Mouse (Mus musculus): ENCODE data around the gene Fgfr2. TPM values are rescaled to one million over a fixed set of nuclear protein-coding genes. Genes with fewer than 3 reads are reported as not detected.

Fgfr2 gene
- total and polyA plus RNA-seq, 2 experiments from 2014 or later, result 12.1 to 32.6 TPM

DNA sequence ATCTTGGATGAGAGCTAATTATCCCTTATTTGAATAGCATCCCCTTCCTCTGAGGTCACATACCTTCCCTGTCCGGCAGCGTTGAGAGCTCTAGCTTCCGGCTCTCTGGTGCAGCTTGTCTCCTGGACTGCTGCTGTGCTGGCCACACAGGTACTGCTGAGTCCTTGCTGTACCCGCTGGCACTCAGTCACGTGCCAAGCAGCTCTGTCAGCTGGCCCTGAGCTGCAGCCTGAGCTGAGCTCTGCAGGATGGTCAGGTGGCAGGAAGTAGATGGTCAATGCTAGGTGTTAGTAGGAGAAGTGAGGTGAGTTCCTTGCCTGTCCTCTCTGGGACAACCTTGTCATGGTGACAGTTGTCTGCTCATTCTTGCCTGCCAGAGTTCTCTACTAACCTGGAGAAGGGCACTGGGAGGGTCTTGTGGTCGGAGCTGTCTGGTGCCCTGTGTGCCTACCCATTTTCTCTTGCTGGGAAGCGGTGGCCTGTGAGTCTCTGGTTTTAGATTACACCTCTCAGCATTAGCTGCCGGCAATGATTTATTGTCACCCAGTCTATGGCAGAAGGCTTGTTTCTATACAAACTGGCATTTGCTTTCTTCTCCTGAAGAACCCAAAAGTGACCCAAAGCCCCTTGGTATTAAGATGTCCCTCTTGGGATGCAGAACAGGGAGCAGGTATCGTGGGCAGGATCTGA is 2402.4 kb downstream of the Fgfr2 start:
- Histone ChIP-seq H3K9me3 (ENCODE audit: low read length) (no peaks in the 10 kb centered on the region), H3K36me3 (ENCODE audit: insufficient read depth, low read length) (peaks cover 11% of the 10 kb centered on the region; the same call in 1 of the 2 replicates), H3K4me3 (ENCODE audit: low read depth, low read length) (no peak overlapping the region), H3K27me3 (ENCODE audit: insufficient read depth, low read length) (no peaks in the 10 kb centered on the region), H3K4me1 (ENCODE audit: insufficient read depth, low read length) (peaks cover 8% of the 10 kb centered on the region; the same call in 1 of the 2 replicates), H3K4me2 (ENCODE audit: low read depth, low read length, poor library complexity, severe bottlenecking) (no peak overlapping the region), H3K27ac (ENCODE audit: low read depth, low read length) (peak overlapping the region; percentile 55; the same call in 1 of the 2 replicates), H3K9ac (replicated peaks; ENCODE audit: low read length, poor library complexity, severe bottlenecking) (no peak overlapping the region)
- 49% methylated on average over 9 of the region's 9 CpGs for WGBS
- ATAC-seq (ENCODE audit: low FRiP score), result no peak
- DNase-seq (ENCODE audit: low spot score), result no peak
- TF ChIP-seq CTCF (IDR thresholded peaks at IDR 0.05), result no peak

GRCm38 (mm10) chr7:130719931-130720598 is 2403.1 kb downstream of the Fgfr2 start:
- Histone ChIP-seq H3K9ac (replicated peaks; ENCODE audit: low read length, poor library complexity, severe bottlenecking) (peak overlapping the region; percentile 39; the same call in 1 of the 2 replicates), H3K4me2 (ENCODE audit: low read depth, low read length, poor library complexity, severe bottlenecking) (0 out of 2 replicates have a peak overlapping the region, but pooled peaks have one; percentile 15), H3K9me3 (ENCODE audit: low read length) (no peaks in the 10 kb centered on the region), H3K4me3 (ENCODE audit: low read depth, low read length) (no peak overlapping the region), H3K27ac (ENCODE audit: low read depth, low read length) (peak overlapping the region; percentile 55; the same call in 1 of the 2 replicates), H3K36me3 (ENCODE audit: insufficient read depth, low read length) (peaks cover 11% of the 10 kb centered on the region; the same call in 1 of the 2 replicates), H3K27me3 (ENCODE audit: insufficient read depth, low read length) (no peaks in the 10 kb centered on the region), H3K4me1 (ENCODE audit: insufficient read depth, low read length) (peaks cover 8% of the 10 kb centered on the region; the same call in 1 of the 2 replicates)
- no peak for DNase-seq (ENCODE audit: low spot score)
- no peak for TF ChIP-seq CTCF (IDR thresholded peaks at IDR 0.05)
- no peak for ATAC-seq (ENCODE audit: low FRiP score)
- WGBS, result 7% methylated on average over 16 of the region's 16 CpGs

- Histone ChIP-seq H3K36me3 (ENCODE audit: insufficient read depth, low read length) (peaks cover 11% of the 10 kb centered on the region; the same call in 1 of the 2 replicates), H3K9ac (replicated peaks; ENCODE audit: low read length, poor library complexity, severe bottlenecking) (no peak overlapping the region), H3K27ac (ENCODE audit: low read depth, low read length) (no peak overlapping the region), H3K4me3 (ENCODE audit: low read depth, low read length) (no peak overlapping the region), H3K4me1 (ENCODE audit: insufficient read depth, low read length) (peaks cover 8% of the 10 kb centered on the region; the same call in 1 of the 2 replicates), H3K4me2 (ENCODE audit: low read depth, low read length, poor library complexity, severe bottlenecking) (no peak overlapping the region), H3K27me3 (ENCODE audit: insufficient read depth, low read length) (no peaks in the 10 kb centered on the region), H3K9me3 (ENCODE audit: low read length) (no peaks in the 10 kb centered on the region)
- no peak for ATAC-seq (ENCODE audit: low FRiP score)
- no peak for DNase-seq (ENCODE audit: low spot score)
- no peak for TF ChIP-seq CTCF (IDR thresholded peaks at IDR 0.05)
- WGBS, result 93% methylated on average over 6 of the region's 6 CpGs
These were observed 2406.2 kb downstream of the Fgfr2 start for GRCm38 (mm10) chr7:130716989-130717388.

DNA sequence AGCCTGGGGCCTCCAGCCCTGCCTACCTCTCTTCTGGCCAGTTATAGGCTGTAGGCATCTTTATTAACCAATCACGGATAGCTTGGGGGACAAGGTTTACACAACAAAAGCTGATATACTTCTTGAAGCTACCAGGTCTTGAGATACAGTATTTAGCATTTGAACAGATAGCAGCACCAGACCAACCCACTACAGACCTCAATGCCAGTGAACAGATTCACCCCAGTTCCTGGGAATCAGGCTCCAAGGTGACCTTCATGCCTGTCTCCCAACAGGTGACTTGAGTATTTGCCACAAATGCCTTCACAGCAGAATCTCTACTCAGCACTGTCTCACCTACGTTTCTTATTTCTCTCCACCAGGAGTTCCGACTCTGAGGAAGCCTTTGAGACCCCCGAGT is 2406.8 kb downstream of the Fgfr2 start:
- Histone ChIP-seq H3K4me3 (ENCODE audit: low read depth, low read length) (no peak overlapping the region), H3K4me2 (ENCODE audit: low read depth, low read length, poor library complexity, severe bottlenecking) (no peak overlapping the region), H3K9ac (replicated peaks; ENCODE audit: low read length, poor library complexity, severe bottlenecking) (no peak overlapping the region), H3K4me1 (ENCODE audit: insufficient read depth, low read length) (peaks cover 8% of the 10 kb centered on the region; the same call in 1 of the 2 replicates), H3K36me3 (ENCODE audit: insufficient read depth, low read length) (peaks cover 11% of the 10 kb centered on the region; the same call in 1 of the 2 replicates), H3K9me3 (ENCODE audit: low read length) (no peaks in the 10 kb centered on the region), H3K27ac (ENCODE audit: low read depth, low read length) (no peak overlapping the region), H3K27me3 (ENCODE audit: insufficient read depth, low read length) (no peaks in the 10 kb centered on the region)
- DNase-seq (ENCODE audit: low spot score) (no peak), ATAC-seq (ENCODE audit: low FRiP score) (no peak)
- WGBS, result 98% methylated on average over 4 of the region's 4 CpGs
- no peak for TF ChIP-seq CTCF (IDR thresholded peaks at IDR 0.05)

GRCm38 (mm10) chr7:130715467-130715866 is 2407.7 kb downstream of the Fgfr2 start:
- H3K9me3 ChIP-seq (ENCODE audit: low read length), result no peaks in the 10 kb centered on the region
- no peak overlapping the region for H3K27ac ChIP-seq (ENCODE audit: low read depth, low read length)
- peaks cover 8% of the 10 kb centered on the region; the same call in 1 of the 2 replicates for H3K4me1 ChIP-seq (ENCODE audit: insufficient read depth, low read length)
- no peak overlapping the region for H3K9ac ChIP-seq (replicated peaks; ENCODE audit: low read length, poor library complexity, severe bottlenecking)
- no peak overlapping the region for H3K4me2 ChIP-seq (ENCODE audit: low read depth, low read length, poor library complexity, severe bottlenecking)
- TF ChIP-seq CTCF (IDR thresholded peaks at IDR 0.05), result no peak
- no peaks in the 10 kb centered on the region for H3K27me3 ChIP-seq (ENCODE audit: insufficient read depth, low read length)
- 82% methylated on average over 3 of the region's 3 CpGs for WGBS
- ATAC-seq (ENCODE audit: low FRiP score), result no peak; the same call in 1 of the 2 replicates
- H3K4me3 ChIP-seq (ENCODE audit: low read depth, low read length), result no peak overlapping the region
- DNase-seq (ENCODE audit: low spot score), result peak; percentile 58
- H3K36me3 ChIP-seq (ENCODE audit: insufficient read depth, low read length), result peaks cover 11% of the 10 kb centered on the region; the same call in 1 of the 2 replicates

Data from midbrain, postnatal 0 days (tissue).